Mouse (Mus musculus): ENCODE measurements around the gene Ercc6.

DNA sequence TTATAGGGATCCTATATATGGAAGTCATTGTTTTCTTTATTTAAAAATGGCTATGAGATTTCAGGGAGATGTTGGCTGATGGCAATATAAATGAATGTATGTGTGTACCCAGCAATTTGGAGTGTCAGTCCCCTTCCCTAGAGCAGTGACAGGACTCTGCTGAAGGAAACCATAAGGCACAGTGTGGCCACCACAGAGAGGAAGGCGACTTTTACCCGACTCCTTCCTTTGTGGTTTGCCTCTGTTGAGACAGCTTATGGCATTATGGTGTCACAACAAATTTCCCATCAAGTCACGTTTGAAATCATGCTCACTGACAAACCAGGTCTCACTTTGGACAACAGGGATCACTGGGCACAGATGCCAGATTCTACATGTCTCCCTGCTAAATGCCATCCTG is 110.9 kb downstream of the Ercc6 start:
- no peak for TF ChIP-seq CTCF (IDR thresholded peaks at IDR 0.05; ENCODE audit: borderline replicate concordance, insufficient read depth, low read length)
- no peak for TF ChIP-seq POLR2A (IDR thresholded peaks at IDR 0.05; ENCODE audit: low read depth, low read length)

Measured in embryonic fibroblast, embryonic 13.5 days (primary cell).